Mouse (Mus musculus) left cerebral cortex, adult 18-20 months (tissue): ENCODE results near the gene Hnf1b. TPM values are rescaled to one million over a fixed set of nuclear protein-coding genes. Genes with fewer than 3 reads are reported as not detected.

Experiments
- DNase-seq, 2 experiments: peaks; one replicate each; pipeline ENCODE4 v3.0.0; 2021 to 2022; ENCODE audit warnings: low spot score in 2 of 2, mixed read lengths in 1 of 2
- long read RNA-seq, 2 experiments: library from polyadenylated mRNA; stranded (forward); transcript quantifications; one replicate each; pipeline ENCODE4 v2.0.0; 2021
- total RNA-seq, 2 experiments: library from RNA; stranded (reverse); gene quantifications; 2 replicates each; pipeline ENCODE4 v1.2.3; 2021

The Hnf1b gene
- total RNA-seq: under 1 TPM; 0.21 to 0.68 TPM
- long read RNA-seq, experiment 1: 0 reads
- long read RNA-seq, experiment 2: 0 reads

DNA sequence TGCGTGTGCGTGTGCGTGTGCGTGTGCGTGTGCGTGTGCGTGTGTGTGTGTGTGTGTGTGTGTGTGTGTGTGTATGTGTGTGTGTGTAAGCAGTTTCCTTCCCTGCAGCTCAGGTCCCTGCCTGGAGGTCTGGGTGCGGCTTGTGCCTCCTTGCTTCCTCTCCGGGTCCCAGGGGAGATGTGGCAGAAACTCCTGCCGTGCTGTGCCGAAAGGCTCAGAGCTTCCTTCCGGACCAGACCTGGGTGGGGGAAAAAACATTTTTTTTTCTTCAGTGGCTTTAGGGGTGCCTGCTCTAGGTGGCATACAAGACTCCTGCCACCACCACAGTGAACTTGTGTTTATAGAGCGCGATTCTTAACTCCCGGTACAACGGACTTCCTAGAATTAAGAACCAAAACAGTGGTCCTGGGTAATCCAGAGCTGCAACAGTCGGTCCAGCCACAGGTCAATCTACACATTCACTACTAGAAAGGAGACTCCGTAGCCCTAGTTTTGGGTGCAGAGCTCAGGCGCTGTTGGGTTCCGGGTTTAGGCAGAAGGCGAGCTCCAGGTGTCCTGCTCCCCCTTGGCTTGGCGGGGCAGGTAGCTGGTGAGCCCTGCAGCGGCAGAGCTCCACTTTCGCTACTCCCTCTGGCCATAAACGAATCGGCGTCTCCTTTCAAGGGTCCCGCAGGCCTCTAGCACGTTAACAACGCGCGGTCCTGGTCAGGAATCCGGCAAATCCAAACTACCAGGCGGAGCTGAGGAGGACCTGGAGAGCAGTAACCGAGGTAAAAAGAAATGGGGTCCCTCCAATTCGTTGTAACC is at the start of gene Hnf1b:
Gene Hnf1b, plus strand, starts transcription at position 535 of the 807 bp plus-strand sequence.
- DNase-seq: no peak

GRCm38 (mm10) chr11:83802166-83802565 is 47.7 kb upstream of the Hnf1b start:
- peak in 1 of 2 experiments; percentile 29 for DNase-seq

DNA sequence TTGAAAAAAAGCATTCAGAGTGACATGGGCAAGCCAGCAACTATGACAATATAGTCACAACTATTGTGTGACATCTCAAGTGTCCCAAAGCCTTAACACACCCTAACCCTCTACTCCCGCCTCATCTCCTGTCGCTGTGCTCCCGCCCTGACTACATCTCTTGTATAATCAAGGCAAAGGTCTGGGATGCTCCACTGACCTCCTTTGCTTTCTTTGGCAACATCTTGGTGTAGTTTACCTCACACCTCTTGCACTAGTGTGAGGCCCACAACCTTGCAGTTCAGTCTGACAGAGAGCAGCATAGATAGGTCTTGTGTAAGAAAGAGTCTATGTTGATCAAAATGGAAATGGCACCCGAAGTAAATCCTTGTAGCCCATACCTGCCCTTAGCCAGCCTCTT is 47.3 kb upstream of the Hnf1b start:
- DNase-seq: no peak

DNA sequence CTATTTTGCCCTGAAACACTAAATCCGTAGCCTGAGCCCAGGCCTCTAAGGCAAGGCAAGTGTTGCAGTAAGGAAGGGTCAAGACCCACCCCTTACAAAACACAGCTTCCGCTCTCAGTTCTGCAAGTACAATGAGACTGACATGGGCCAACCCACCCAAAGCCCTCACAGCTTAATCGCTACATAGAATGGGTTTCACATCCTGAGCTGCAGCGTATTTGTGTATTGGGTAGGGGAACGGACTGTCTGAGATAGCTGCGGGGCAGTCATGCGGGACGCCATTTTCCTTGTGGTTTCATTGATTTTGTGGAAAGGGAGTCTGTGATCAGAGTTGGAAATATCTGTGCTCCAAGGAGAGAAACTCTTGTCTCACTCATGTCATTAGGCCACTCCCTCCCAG is 39.4 kb upstream of the Hnf1b start:
- no peak for DNase-seq

- DNase-seq: no peak
Measured at GRCm38 (mm10) chr11:83815191-83815590, 34.7 kb upstream of the Hnf1b start.

- peak; percentile 48 to 57 for DNase-seq
Measured at GRCm38 (mm10) chr11:83815628-83816027, 34.2 kb upstream of the Hnf1b start.

GRCm38 (mm10) chr11:83817048-83817447 is 32.8 kb upstream of the Hnf1b start:
- no peak for DNase-seq

DNA sequence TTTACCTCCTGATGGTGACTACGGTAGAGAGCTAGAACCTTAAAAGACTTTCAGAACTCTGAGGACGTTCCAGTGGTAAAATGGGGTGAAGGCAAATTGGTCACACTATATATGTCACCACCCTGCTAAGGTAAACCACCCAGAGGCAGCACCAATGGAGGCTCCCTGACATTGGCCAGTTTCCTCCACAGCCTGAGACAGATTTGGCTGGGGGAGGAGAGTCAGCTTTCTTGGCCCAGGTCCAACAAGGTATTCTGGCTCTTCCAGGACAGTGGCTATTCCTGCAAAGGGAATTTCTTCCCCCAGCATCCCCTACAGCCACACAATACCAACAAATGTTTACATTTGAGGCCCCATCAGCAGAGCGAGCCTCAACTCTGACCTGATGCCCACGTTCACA is 31.9 kb upstream of the Hnf1b start:
- no peak for DNase-seq

- DNase-seq: no peak
Measured at GRCm38 (mm10) chr11:83818591-83819127, 31.2 kb upstream of the Hnf1b start.

- DNase-seq: no peak
Measured at GRCm38 (mm10) chr11:83819806-83820483, 29.9 kb upstream of the Hnf1b start.

- DNase-seq: no peak
Measured at GRCm38 (mm10) chr11:83826142-83826541, 23.7 kb upstream of the Hnf1b start.

GRCm38 (mm10) chr11:83828553-83829142 is 21.2 kb upstream of the Hnf1b start:
- no peak for DNase-seq

DNA sequence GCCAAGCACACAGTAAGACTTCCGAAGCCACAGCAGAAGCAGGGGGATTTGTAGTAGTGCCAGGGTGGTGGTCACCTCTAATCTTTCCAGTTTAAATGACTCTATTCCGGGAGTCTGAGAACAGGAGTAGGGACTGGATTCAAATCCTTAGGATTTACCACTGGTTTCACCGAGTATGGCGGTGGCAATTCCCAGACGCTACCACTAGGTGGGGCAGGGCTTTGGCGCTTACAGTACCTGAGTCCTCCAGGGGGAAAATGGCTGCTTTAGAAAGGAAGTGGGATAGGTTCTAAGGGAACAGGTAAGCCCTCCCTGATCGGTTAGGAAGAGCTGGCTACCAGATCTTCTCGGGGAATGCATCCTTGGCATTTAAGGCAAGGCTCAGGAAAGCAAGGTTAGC is 17.5 kb upstream of the Hnf1b start:
- peak in 1 of 2 experiments; percentile 29 for DNase-seq

- DNase-seq: no peak
Measured at GRCm38 (mm10) chr11:83833517-83833916, 16.3 kb upstream of the Hnf1b start.

DNA sequence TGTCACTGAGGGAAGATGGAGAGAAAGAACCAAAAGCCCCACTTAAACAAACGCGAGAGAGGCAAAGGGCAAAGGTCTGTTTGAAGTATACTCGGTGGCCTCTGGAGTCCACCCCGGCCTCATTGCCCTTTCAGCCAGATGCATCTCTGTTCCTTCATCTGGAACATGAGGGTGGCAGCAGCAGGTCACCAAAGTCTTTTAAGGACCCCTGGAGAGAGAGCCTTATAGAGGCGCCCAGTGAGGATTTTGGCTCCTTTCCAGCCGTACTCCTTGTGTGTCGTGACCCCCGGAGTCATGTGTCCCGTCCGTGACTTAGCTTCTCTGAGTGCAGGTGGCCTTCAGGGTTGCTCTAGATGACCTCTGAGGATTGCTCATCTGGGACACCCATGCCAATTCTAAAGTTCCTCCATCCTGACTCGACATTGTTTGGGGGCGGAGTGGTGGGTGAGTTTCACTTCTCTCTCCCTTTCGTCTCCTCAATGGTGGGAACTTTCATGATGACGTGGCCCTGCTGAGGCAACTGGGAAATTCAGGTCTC is 15.8 kb upstream of the Hnf1b start:
- no peak for DNase-seq

GRCm38 (mm10) chr11:83839451-83839850 is 10.4 kb upstream of the Hnf1b start:
- no peak for DNase-seq

GRCm38 (mm10) chr11:83843534-83843933 is 6.3 kb upstream of the Hnf1b start:
- DNase-seq: no peak

DNA sequence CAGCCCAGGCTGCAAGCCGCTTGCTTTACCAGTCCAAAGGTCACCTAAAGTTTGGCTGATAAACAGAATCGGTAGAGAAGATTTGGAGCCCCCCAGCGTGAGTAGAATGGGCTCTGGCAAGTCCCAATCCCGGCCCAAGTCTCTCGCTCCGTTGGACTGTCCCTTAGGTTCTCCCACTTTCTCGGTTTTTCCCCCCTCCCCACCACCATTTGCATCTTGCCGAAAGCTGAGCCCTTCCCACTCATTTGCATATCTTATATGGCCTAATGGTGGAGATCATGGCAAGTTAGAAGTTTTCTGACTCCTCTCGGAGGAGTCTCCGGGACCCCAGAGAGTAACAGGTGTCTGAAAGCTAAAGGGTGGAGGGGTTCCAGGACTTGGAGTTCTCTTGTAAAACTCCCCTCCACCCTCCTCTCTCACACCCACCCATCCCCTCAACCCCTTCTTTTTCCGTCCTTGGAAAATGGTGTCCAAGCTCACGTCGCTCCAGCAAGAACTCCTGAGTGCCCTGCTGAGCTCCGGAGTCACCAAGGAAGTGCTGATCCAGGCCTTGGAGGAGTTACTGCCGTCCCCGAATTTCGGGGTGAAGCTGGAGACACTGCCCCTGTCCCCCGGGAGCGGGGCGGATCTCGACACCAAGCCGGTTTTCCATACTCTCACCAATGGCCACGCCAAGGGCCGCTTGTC is 866 bp downstream of the Hnf1b start:
- no peak for DNase-seq

DNA sequence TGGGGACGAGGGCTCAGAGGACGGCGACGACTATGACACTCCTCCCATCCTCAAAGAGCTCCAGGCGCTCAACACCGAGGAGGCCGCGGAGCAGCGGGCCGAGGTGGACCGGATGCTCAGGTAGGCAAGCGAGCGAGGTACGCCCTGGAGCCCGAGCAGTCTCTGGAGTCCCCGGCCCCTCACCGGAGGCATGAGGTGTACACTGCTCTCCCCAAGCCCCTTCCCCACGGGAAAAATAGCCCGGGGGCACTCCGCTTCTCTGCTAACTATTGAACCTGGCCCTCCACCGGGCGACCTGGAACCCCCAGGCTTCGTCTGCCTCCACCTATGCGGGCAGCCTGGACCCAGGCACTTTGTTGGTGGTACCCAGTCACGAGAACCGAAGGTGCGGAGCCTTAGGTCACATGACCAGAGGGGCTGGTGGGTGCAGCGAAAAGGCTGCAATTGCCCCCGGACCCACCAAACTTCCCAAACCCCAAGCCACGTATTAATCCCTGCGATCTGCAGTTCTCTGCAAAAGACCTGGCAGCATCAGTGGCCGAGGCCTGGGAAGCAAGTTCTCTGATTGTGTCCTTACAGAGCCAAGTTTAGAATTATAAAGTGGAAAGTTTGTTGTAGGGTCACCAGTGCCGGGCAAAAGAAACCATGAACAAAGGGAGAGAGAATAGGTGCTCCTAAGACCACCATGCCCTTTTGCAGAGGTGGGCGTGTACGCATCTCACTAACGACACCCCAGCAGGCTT is 1.6 kb downstream of the Hnf1b start:
- no peak for DNase-seq

- DNase-seq: no peak
Measured at GRCm38 (mm10) chr11:83852016-83852355, 2.1 kb downstream of the Hnf1b start.
